Mouse (Mus musculus) hindbrain, embryonic 14.5 days (tissue): Measurements from ENCODE around the gene Fam161b. TPM values are rescaled to one million over a fixed set of nuclear protein-coding genes. Genes with fewer than 3 reads are reported as not detected.
"Not testable (repeated sequence)": the region's sequence is repeated elsewhere in the genome, so short reads cannot be mapped to it uniquely, and the experiment has no call there.

Source experiments
- ATAC-seq: fragments of 200-750 bp; cut with Nextera tagmentation; 2 replicates; pipeline ENCODE4 v1.8.0; 2017; ENCODE audit warnings: moderate number of reproducible peaks, mild to moderate bottlenecking, moderate TSS enrichment, moderate library complexity; ENCODE audit not compliant: low FRiP score
- DNase-seq: peaks from one replicate; pipeline ENCODE4 v3.0.0-alpha.2; 2015; ENCODE audit warnings: low spot score
- H3K27ac ChIP-seq: fragments of 300-500 bp; sonication (generic); 2 replicates; pipeline ENCODE4 v1.5.1; 2014; ENCODE audit warnings: mild to moderate bottlenecking, moderate library complexity
- H3K27me3 ChIP-seq: fragments of 300-500 bp; sonication (generic); 2 replicates; pipeline ENCODE4 v1.6.1; 2014; ENCODE audit warnings: mild to moderate bottlenecking, low read length, mixed read lengths; ENCODE audit not compliant: control insufficient read depth, insufficient read depth
- H3K36me3 ChIP-seq: fragments of 300-500 bp; sonication (generic); replicated peaks from 2 replicates; pipeline ENCODE4 v1.6.1; 2014; ENCODE audit not compliant: control insufficient read depth, insufficient read depth
- H3K4me1 ChIP-seq: fragments of 300-500 bp; sonication (generic); replicated peaks from 2 replicates; pipeline ENCODE4 v1.6.1; 2014; ENCODE audit warnings: antibody characterized with exemption, low read length, mixed read lengths; ENCODE audit not compliant: control insufficient read depth, insufficient read depth
- H3K4me2 ChIP-seq: fragments of 300-500 bp; sonication (generic); replicated peaks from 2 replicates; pipeline ENCODE4 v1.6.1; 2014; ENCODE audit warnings: mild to moderate bottlenecking, moderate library complexity
- H3K4me3 ChIP-seq: fragments of 300-500 bp; sonication (generic); replicated peaks from 2 replicates; pipeline ENCODE4 v1.5.1; 2014; ENCODE audit warnings: mild to moderate bottlenecking, low read length
- H3K9ac ChIP-seq: fragments of 300-500 bp; sonication (generic); 2 replicates; pipeline ENCODE4 v1.6.1; 2014
- H3K9me3 ChIP-seq: fragments of 300-500 bp; sonication (generic); 2 replicates; pipeline ENCODE4 v1.6.1; 2016; ENCODE audit warnings: low read length; ENCODE audit not compliant: control insufficient read depth
- WGBS: fragments of 180-500 bp; shearing (Covaris S2); extraction: QIAGEN DNeasy Blood & Tissue Kit; methylation state at CpG from one replicate; pipeline ENCODE4 v1.1.7; 2014; 5-methylcytosine and 5-hydroxymethylcytosine counted together
- polyA plus RNA-seq: library from polyadenylated mRNA; unstranded; fragments of >200 nt; fragmentation: Nextera tagmentation; extraction: Ambion mirVana; gene quantifications from 2 replicates; pipeline ENCODE4 v1.2.1, GENCODE M21; 2014

Fam161b gene
- polyA plus RNA-seq, 1 experiment from 2014 or later: 15.3 TPM

DNA sequence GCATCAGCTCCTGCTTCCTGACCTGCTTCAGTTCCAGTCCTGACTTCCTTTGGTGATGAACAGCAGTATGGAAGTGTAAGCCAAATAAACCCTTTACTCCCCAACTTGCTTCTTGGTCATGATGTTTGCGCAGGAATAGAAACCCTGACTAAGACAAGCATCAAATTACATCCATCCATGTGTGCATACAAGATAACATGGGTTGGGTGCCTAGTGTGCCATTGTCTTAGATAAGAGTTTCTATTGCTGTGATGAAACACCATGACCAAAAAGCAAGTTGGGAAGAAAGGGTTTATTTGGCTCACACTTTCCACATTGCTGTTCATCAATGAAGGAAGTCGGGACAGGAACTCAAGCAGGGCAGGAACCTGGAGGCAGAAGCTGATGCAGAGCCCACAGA, 2.9 kb downstream of the Fam161b start:
- not testable (repeated sequence) for H3K9me3 ChIP-seq, H3K4me2 ChIP-seq, DNase-seq, H3K27ac ChIP-seq, ATAC-seq, H3K4me3 ChIP-seq, H3K27me3 ChIP-seq, H3K9ac ChIP-seq
- Histone ChIP-seq H3K4me1 (peaks cover 17% of the 10 kb centered on the region), H3K36me3 (peaks cover 42% of the 10 kb centered on the region)
- 89% methylated on average over 2 of the region's 2 CpGs for WGBS

DNA sequence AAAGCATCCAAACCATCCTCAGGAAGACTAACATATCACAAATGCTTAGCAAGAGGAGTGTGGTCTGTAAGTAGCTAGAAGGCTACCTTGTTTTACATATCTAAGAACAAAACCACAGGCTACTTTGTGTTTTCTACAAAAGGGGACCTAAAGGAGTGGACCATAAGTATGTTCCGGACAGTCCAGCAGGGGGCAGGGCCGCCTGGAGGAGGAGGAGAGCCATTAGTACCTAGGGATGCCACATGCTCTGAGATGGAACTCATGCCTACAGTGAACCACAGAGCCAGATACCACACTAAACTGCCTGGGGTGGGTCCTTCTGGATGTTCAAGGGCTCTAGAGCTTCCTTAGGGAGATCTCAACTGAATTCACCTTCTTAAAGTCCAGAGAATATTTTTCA, 14.4 kb downstream of the Fam161b start:
- WGBS: 44% methylated on average over 2 of the region's 2 CpGs

GRCm38 (mm10) chr12:84336963-84337625, 24.5 kb downstream of the Fam161b start:
- no peaks in the 10 kb centered on the region for H3K4me1 ChIP-seq
- H3K27me3 ChIP-seq: no peaks in the 10 kb centered on the region
- no peak overlapping the region for H3K4me2 ChIP-seq
- H3K4me3 ChIP-seq: no peak overlapping the region
- no peak overlapping the region for H3K9ac ChIP-seq
- DNase-seq (no peak), ATAC-seq (no peak)
- H3K9me3 ChIP-seq: no peaks in the 10 kb centered on the region
- H3K27ac ChIP-seq: no peak overlapping the region
- H3K36me3 ChIP-seq: peaks cover 94% of the 10 kb centered on the region
- WGBS: 95% methylated on average over 11 of the region's 11 CpGs

More for the DNA sequence above, 14.4 kb downstream of the Fam161b start:
- no peaks in the 10 kb centered on the region for H3K27me3 ChIP-seq
- no peak overlapping the region for H3K9ac ChIP-seq
- no peak overlapping the region for H3K4me3 ChIP-seq
- H3K27ac ChIP-seq: no peak overlapping the region
- H3K4me2 ChIP-seq: no peak overlapping the region
- no peaks in the 10 kb centered on the region for H3K9me3 ChIP-seq
- DNase-seq (no peak), ATAC-seq (no peak)
- H3K36me3 ChIP-seq: peaks cover 92% of the 10 kb centered on the region
- no peaks in the 10 kb centered on the region for H3K4me1 ChIP-seq

GRCm38 (mm10) chr12:84327111-84327512, 34.5 kb downstream of the Fam161b start:
- Histone ChIP-seq H3K9me3 (no peaks in the 10 kb centered on the region), H3K4me1 (no peaks in the 10 kb centered on the region), H3K27ac (no peak overlapping the region), H3K36me3 (peaks cover 79% of the 10 kb centered on the region), H3K27me3 (no peaks in the 10 kb centered on the region), H3K4me3 (no peak overlapping the region), H3K9ac (no peak overlapping the region), H3K4me2 (no peak overlapping the region)
- ATAC-seq (no peak), DNase-seq (no peak)
- 80% methylated on average over 4 of the region's 4 CpGs for WGBS

GRCm38 (mm10) chr12:84316721-84317621, 44.7 kb downstream of the Fam161b start, which contains the start of gene Zfp410:
Gene Zfp410, plus strand, starts transcription at chr12:84316852.
- Histone ChIP-seq H3K36me3 (no peaks in the 10 kb centered on the region), H3K4me1 (peaks cover 18% of the 10 kb centered on the region), H3K9me3 (no peaks in the 10 kb centered on the region), H3K27me3 (no peaks in the 10 kb centered on the region), H3K4me2 (peak within 1 kb of the TSS; percentile 78), H3K27ac (peak within 1 kb of the TSS; percentile 85), H3K9ac (peak within 1 kb of the TSS; percentile 93), H3K4me3 (peak within 1 kb of the TSS; percentile 83)
- DNase-seq (peak; percentile 78), ATAC-seq (peak; percentile 93)
- WGBS: under 1% methylated on average over 74 of the region's 77 CpGs

DNA sequence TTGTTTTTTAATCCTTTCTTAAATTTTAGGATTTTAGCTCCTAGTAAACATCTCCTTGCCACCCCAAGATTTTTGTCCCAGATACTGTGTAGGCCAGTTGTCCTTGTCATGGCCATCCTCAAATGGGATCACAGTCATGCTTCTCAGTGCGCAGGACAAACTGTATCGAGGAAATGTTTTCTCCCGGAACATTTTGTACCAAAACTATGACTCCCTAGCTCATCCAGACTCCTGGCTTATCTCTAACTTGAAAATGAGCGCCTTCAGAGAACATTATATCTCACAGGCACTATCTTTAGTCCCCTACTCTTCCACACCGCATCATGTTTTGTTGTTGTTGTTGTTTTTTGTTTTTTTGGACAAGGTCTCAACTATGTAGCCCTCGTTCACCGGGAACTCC, 45.6 kb downstream of the Fam161b start:
- Histone ChIP-seq H3K9ac (peak overlapping the region; percentile 93), H3K27ac (peak overlapping the region; percentile 85), H3K36me3 (no peaks in the 10 kb centered on the region), H3K4me2 (peak overlapping the region; percentile 78), H3K4me1 (peaks cover 18% of the 10 kb centered on the region), H3K27me3 (no peaks in the 10 kb centered on the region), H3K4me3 (peak overlapping the region; percentile 83), H3K9me3 (no peaks in the 10 kb centered on the region)
- DNase-seq (no peak), ATAC-seq (no peak)
- WGBS: 48% methylated on average over 7 of the region's 7 CpGs

- 89% methylated on average over 4 of the region's 5 CpGs for WGBS
- H3K27me3 ChIP-seq: no peaks in the 10 kb centered on the region
- H3K9ac ChIP-seq: no peak overlapping the region
- no peak overlapping the region for H3K4me2 ChIP-seq
- DNase-seq (no peak), ATAC-seq (no peak)
- 0 out of 2 replicates have a peak, but pooled peaks cover 6% of the 10 kb centered on the region for H3K4me1 ChIP-seq
- H3K9me3 ChIP-seq: no peaks in the 10 kb centered on the region
- peaks cover 9% of the 10 kb centered on the region for H3K36me3 ChIP-seq
- no peak overlapping the region for H3K4me3 ChIP-seq
- H3K27ac ChIP-seq: no peak overlapping the region
Measured at GRCm38 (mm10) chr12:84311306-84311705, 50.3 kb downstream of the Fam161b start.

DNA sequence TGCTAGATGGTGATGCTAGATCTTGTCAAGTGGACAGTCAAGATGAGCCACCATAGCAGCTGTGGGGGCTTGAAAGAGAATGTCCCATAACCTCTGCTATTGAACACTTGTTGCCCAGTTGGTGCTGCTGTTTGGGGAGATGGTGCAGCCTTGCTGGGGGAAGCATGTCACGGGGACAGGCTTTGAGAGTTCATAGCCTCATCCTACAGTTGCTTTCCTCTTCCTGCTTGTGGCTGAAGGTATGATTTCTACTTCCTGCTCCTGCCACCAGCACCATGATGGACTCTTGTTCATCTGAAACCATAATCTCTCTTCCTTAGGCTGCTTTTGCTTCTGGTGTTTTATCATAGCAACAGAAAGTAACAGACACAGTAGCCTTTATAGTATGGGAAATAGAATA, 57.1 kb downstream of the Fam161b start:
- DNase-seq: no peak
- Histone ChIP-seq H3K9me3 (no peaks in the 10 kb centered on the region), H3K9ac (no peak overlapping the region), H3K4me1 (no peaks in the 10 kb centered on the region), H3K4me3 (no peak overlapping the region), H3K4me2 (no peak overlapping the region), H3K27me3 (no peaks in the 10 kb centered on the region), H3K36me3 (peaks cover 32% of the 10 kb centered on the region), H3K27ac (no peak overlapping the region)
- 95% methylated on average over 1 of the region's 1 CpGs for WGBS
- no peak for ATAC-seq

- DNase-seq (no peak), ATAC-seq (no peak)
- no peak overlapping the region for H3K4me3 ChIP-seq
- no peaks in the 10 kb centered on the region for H3K4me1 ChIP-seq
- H3K9me3 ChIP-seq: no peaks in the 10 kb centered on the region
- 89% methylated on average over 5 of the region's 5 CpGs for WGBS
- no peak overlapping the region for H3K4me2 ChIP-seq
- H3K27me3 ChIP-seq: no peaks in the 10 kb centered on the region
- H3K36me3 ChIP-seq: peaks cover 36% of the 10 kb centered on the region
- H3K27ac ChIP-seq: no peak overlapping the region
- no peak overlapping the region for H3K9ac ChIP-seq
Measured at GRCm38 (mm10) chr12:84304101-84304500, 57.5 kb downstream of the Fam161b start.
